Comparison of ENCODE assay signal across 10 mouse cellular contexts in the genomic region with DNA sequence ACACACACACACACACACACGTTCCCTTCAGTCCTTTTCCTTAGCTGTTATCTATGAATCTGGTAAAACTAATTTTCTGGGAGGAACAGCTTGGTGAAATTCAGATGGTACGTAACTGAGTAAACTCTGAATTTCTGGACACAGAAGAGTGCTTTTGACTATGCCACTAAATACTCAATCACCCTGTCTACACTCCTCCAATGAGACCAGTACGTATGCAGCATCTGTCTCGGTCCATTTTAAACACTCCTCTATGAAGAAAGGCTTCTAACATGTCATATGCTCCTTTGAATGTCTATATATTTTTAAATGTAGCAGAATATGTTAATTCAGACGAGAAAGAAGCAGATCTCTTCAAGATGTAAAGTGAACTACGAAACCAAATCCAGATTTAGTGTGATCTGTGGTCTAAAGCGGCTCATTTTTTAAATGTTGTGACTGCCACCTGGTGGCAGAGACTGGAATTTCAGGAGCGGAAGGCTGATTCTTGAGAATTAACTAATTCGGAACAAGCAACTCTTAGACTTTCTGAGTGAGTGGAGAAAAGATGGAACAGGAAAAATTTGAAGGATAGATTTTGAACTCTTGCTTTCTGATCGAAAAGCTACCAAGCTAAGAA. TPM values are rescaled to one million over a fixed set of nuclear protein-coding genes. Genes with fewer than 3 reads are reported as not detected.
DNase-seq lines count a peak whose midpoint lies in the region; ATAC-seq lines count a peak whose summit lies in the region.
"Had no signal": no experiment of that assay in that cellular context is flagged by ENCODE, and none has a peak within 500 bp of the region (broad histone marks: within the 10 kb centered on the region; RNA-seq: fewer than 3 reads in every experiment).

No protein-coding gene starts in this region.

- no peaks in the 10 kb centered on the region for H3K9me3 ChIP-seq in midbrain, embryonic 10.5 days (replicated peaks)
- no peaks in the 10 kb centered on the region for H3K9me3 ChIP-seq in midbrain, embryonic 13.5 days
- H3K9me3 ChIP-seq in midbrain, embryonic 15.5 days: no peaks in the 10 kb centered on the region
- H3K9me3 ChIP-seq: embryonic facial prominence, embryonic 15.5 days; midbrain, embryonic 12.5 days had no signal

- 49% methylated on average over 10 of the region's 10 CpGs for whole genome bisulfite sequencing in midbrain, embryonic 10.5 days
- WGBS in midbrain, embryonic 13.5 days: 44% methylated on average over 10 of the region's 10 CpGs
- 41% methylated on average over 10 of the region's 10 CpGs for WGBS in midbrain, embryonic 15.5 days

- DNase-seq in midbrain, embryonic 10.5 days (ENCODE audit: low spot score): peak; percentile 71
- DNase-seq in adrenal gland, adult 8-10 months: peak; percentile 9
- peak; percentile 60 for DNase-seq in embryo, embryonic 11.5 days (ENCODE audit: low read depth, low spot score)
- peak; percentile 72 for DNase-seq in heart, postnatal 4 days
- DNase-seq in left cerebral cortex, postnatal 10 days (ENCODE audit: extremely low spot score in 1 of 2, low spot score in 2 of 2): peak; percentile 43 to 73
- peak; percentile 50 for DNase-seq in thymus, postnatal 25 days

- H3K27ac ChIP-seq in midbrain, embryonic 10.5 days (replicated peaks): no peak overlapping the region
- H3K27ac ChIP-seq in midbrain, embryonic 13.5 days: no peak overlapping the region
- H3K27ac ChIP-seq in midbrain, embryonic 15.5 days: no peak overlapping the region
- H3K27ac ChIP-seq: embryonic facial prominence, embryonic 15.5 days; midbrain, embryonic 12.5 days had no signal

- no peaks in the 10 kb centered on the region for H3K27me3 ChIP-seq in midbrain, embryonic 10.5 days (ENCODE audit: low read depth, poor library complexity, severe bottlenecking)
- H3K27me3 ChIP-seq in midbrain, embryonic 13.5 days: peaks cover 7% of the 10 kb centered on the region; the same call in 1 of the 2 replicates
- H3K27me3 ChIP-seq in midbrain, embryonic 15.5 days (replicated peaks): no peaks in the 10 kb centered on the region
- H3K27me3 ChIP-seq: embryonic facial prominence, embryonic 15.5 days had no signal

- H3K4me3 ChIP-seq in midbrain, embryonic 10.5 days: no peak overlapping the region
- no peak overlapping the region for H3K4me3 ChIP-seq in midbrain, embryonic 13.5 days (replicated peaks)
- no peak overlapping the region for H3K4me3 ChIP-seq in midbrain, embryonic 15.5 days
- H3K4me3 ChIP-seq: embryonic facial prominence, embryonic 15.5 days; midbrain, embryonic 12.5 days had no signal

- intact Hi-C loops in left cerebral cortex, postnatal 10 days (cut with DNase I): loop anchor here (2.0 kb wide), 1 partner anchor 29 kb away; no protein-coding TSS in a partner anchor

- H3K4me2 ChIP-seq in midbrain, embryonic 13.5 days (replicated peaks): no peak overlapping the region
- no peak overlapping the region for H3K4me2 ChIP-seq in midbrain, embryonic 15.5 days
- H3K4me2 ChIP-seq: embryonic facial prominence, embryonic 15.5 days; midbrain, embryonic 12.5 days had no signal

- no peaks in the 10 kb centered on the region for H3K4me1 ChIP-seq in midbrain, embryonic 10.5 days
- no peaks in the 10 kb centered on the region for H3K4me1 ChIP-seq in midbrain, embryonic 13.5 days (replicated peaks)
- H3K4me1 ChIP-seq in midbrain, embryonic 15.5 days: no peaks in the 10 kb centered on the region
- H3K4me1 ChIP-seq: embryonic facial prominence, embryonic 15.5 days; midbrain, embryonic 12.5 days had no signal

- no peak for ATAC-seq in midbrain, embryonic 13.5 days
- ATAC-seq in midbrain, embryonic 15.5 days (replicated peaks): peak; percentile 66; the same call in 1 of the 2 replicates

- H3K9ac ChIP-seq in midbrain, embryonic 13.5 days (replicated peaks): no peak overlapping the region
- H3K9ac ChIP-seq in midbrain, embryonic 15.5 days: no peak overlapping the region
- H3K9ac ChIP-seq: embryonic facial prominence, embryonic 15.5 days; midbrain, embryonic 12.5 days had no signal

- H3K36me3 ChIP-seq in midbrain, embryonic 10.5 days: no peaks in the 10 kb centered on the region
- no peaks in the 10 kb centered on the region for H3K36me3 ChIP-seq in midbrain, embryonic 13.5 days
- H3K36me3 ChIP-seq in midbrain, embryonic 15.5 days (replicated peaks): no peaks in the 10 kb centered on the region
- H3K36me3 ChIP-seq: embryonic facial prominence, embryonic 15.5 days; midbrain, embryonic 12.5 days had no signal

RNA-seq across cellular contexts. Expression of a gene that starts 6.1 kb away (rescaled TPM):
- not detected in 2 replicates for polyA plus RNA-seq in midbrain, embryonic 10.5 days (2016; fragmentation: Nextera tagmentation; extraction: Ambion mirVana)
- 0.28 TPM in 1 of 2 replicates, not detected in the other for polyA plus RNA-seq in midbrain, embryonic 13.5 days (2015; fragmentation: Nextera tagmentation; extraction: Ambion mirVana)
- not detected for total RNA-seq in adrenal gland, adult 8-10 months (2022)
- 10 to 100 TPM; 27.4 to 28.9 TPM for total RNA-seq in heart, postnatal 4 days (2021)
- 1 to 10 TPM; 9.0 to 9.7 TPM for total RNA-seq in left cerebral cortex, postnatal 10 days (2021)
- polyA plus RNA-seq in midbrain, embryonic 15.5 days (2015; fragmentation: Nextera tagmentation; extraction: Ambion mirVana): 0.46 TPM in 1 of 2 replicates, not detected in the other
- polyA plus RNA-seq: midbrain, embryonic 12.5 days had no signal

RNA-seq across cellular contexts. Expression of a gene that starts 51.2 kb away (rescaled TPM):
- 12.3 and 13.0 TPM in 2 replicates for polyA plus RNA-seq in midbrain, embryonic 10.5 days (2016; fragmentation: Nextera tagmentation; extraction: Ambion mirVana)
- polyA plus RNA-seq in midbrain, embryonic 13.5 days (2015; fragmentation: Nextera tagmentation; extraction: Ambion mirVana): 8.0 and 8.6 TPM in 2 replicates
- 10 to 100 TPM; 23.3 to 29.6 (median 26.4) TPM for total RNA-seq in adrenal gland, adult 8-10 months (2022)
- 10 to 100 TPM; 32.6 to 34.4 TPM for total RNA-seq in heart, postnatal 4 days (2021)
- 10 to 100 TPM; 19.0 to 20.5 TPM for total RNA-seq in left cerebral cortex, postnatal 10 days (2021)
- 9.0 and 10.6 TPM in 2 replicates for polyA plus RNA-seq in midbrain, embryonic 15.5 days (2015; fragmentation: Nextera tagmentation; extraction: Ambion mirVana)

Comparison
In these comparisons a context has a peak if more than half of its experiments do, and no peak if none do; other contexts are left out.
1. DNase-seq: peak in every context shown above with its lines; median percentile 72 in heart, postnatal 4 days; 71 in midbrain, embryonic 10.5 days; 60 in embryo, embryonic 11.5 days; 58 in left cerebral cortex, postnatal 10 days; 50 in thymus, postnatal 25 days; 9 in adrenal gland, adult 8-10 months.
2. RNA of a gene that starts 6.1 kb away (total RNA-seq): 27.4 to 28.9 TPM in heart, postnatal 4 days and 9.0 to 9.7 TPM in left cerebral cortex, postnatal 10 days; not detected in adrenal gland, adult 8-10 months; every median in the first group is over 10 times any median in the second.